Mouse (Mus musculus) midbrain, embryonic 14.5 days (tissue): Measurements from ENCODE around the gene Gm32742. TPM values are rescaled to one million over a fixed set of nuclear protein-coding genes. Genes with fewer than 3 reads are reported as not detected.

ENCODE experiments used
- ATAC-seq: fragments of 200-750 bp; cut with Nextera tagmentation; 2 replicates; pipeline ENCODE4 v1.8.0; 2017; ENCODE audit warnings: moderate number of reproducible peaks, moderate library complexity; ENCODE audit not compliant: low FRiP score, low TSS enrichment
- DNase-seq: peaks from one replicate; pipeline ENCODE4 v3.0.0-alpha.2; 2015
- H3K27ac ChIP-seq: fragments of 300-500 bp; sonication (generic); replicated peaks from 2 replicates; pipeline ENCODE4 v1.5.1; 2014; ENCODE audit warnings: mild to moderate bottlenecking, low read depth, low read length, moderate library complexity
- H3K27me3 ChIP-seq: fragments of 300-500 bp; sonication (generic); 2 replicates; pipeline ENCODE4 v1.6.1; 2014; ENCODE audit warnings: low read length, control low read depth, mixed read lengths; ENCODE audit not compliant: control insufficient read depth, insufficient read depth
- H3K36me3 ChIP-seq: fragments of 300-500 bp; sonication (generic); 2 replicates; pipeline ENCODE4 v1.6.1; 2014; ENCODE audit warnings: low read length, control low read depth; ENCODE audit not compliant: control insufficient read depth, insufficient read depth
- H3K4me1 ChIP-seq: fragments of 300-500 bp; sonication (generic); 2 replicates; pipeline ENCODE4 v1.6.1; 2014; ENCODE audit warnings: mild to moderate bottlenecking, antibody characterized with exemption, low read length, control low read depth; ENCODE audit not compliant: control insufficient read depth, insufficient read depth
- H3K4me2 ChIP-seq: fragments of 300-500 bp; sonication (generic); 2 replicates; pipeline ENCODE4 v1.6.1; 2014; ENCODE audit warnings: mild to moderate bottlenecking, low read length, moderate library complexity
- H3K4me3 ChIP-seq: fragments of 300-500 bp; sonication (generic); replicated peaks from 2 replicates; pipeline ENCODE4 v1.5.1; 2014; ENCODE audit warnings: low read depth, low read length
- H3K9ac ChIP-seq: fragments of 300-500 bp; sonication (generic); replicated peaks from 2 replicates; pipeline ENCODE4 v1.6.1; 2014; ENCODE audit warnings: mild to moderate bottlenecking, low read length, moderate library complexity
- H3K9me3 ChIP-seq: fragments of 300-500 bp; sonication (generic); 2 replicates; pipeline ENCODE4 v1.6.1; 2016; ENCODE audit warnings: low read length, control low read depth, mixed read lengths; ENCODE audit not compliant: control insufficient read depth
- WGBS: fragments of 180-500 bp; shearing (Covaris S2); extraction: QIAGEN DNeasy Blood & Tissue Kit; methylation state at CpG from one replicate; pipeline ENCODE4 v1.1.7; 2014; 5-methylcytosine and 5-hydroxymethylcytosine counted together
- polyA plus RNA-seq: library from polyadenylated mRNA; unstranded; fragments of >200 nt; fragmentation: Nextera tagmentation; extraction: Ambion mirVana; gene quantifications from 2 replicates; pipeline ENCODE4 v1.2.1, GENCODE M21; 2014

Gene Gm32742
- polyA plus RNA-seq, 1 experiment from 2014 or later, result 0.03 TPM

DNA sequence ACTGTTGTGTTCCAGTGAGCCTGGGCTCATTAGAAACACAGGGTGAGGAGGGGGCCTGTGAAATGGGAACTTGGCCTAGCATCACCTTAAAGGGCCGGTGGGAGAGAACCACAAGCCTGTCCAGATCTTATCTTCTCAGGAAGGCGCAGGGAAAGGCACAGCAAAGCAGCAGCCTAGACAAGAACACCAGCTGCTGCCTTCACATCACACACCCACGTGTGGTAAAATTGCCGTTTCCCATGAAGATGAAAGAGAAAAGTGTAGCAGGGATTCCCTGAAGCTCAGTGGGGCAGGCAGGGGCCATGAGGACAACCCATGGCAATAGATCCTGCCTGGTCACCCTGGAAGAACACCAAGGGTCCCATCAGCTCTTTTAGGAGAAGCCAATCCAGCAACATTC is 20.1 kb upstream of the Gm32742 start:
- Histone ChIP-seq H3K4me1 (no peaks in the 10 kb centered on the region), H3K36me3 (no peaks in the 10 kb centered on the region), H3K27ac (no peak overlapping the region), H3K27me3 (no peaks in the 10 kb centered on the region), H3K4me3 (no peak overlapping the region), H3K4me2 (no peak overlapping the region), H3K9ac (no peak overlapping the region), H3K9me3 (no peaks in the 10 kb centered on the region)
- DNase-seq, result no peak
- WGBS, result 77% methylated on average over 4 of the region's 4 CpGs
- no peak for ATAC-seq

- Histone ChIP-seq H3K36me3 (no peaks in the 10 kb centered on the region), H3K4me1 (no peaks in the 10 kb centered on the region), H3K4me3 (no peak overlapping the region), H3K9ac (no peak overlapping the region), H3K27ac (no peak overlapping the region), H3K4me2 (no peak overlapping the region), H3K9me3 (no peaks in the 10 kb centered on the region), H3K27me3 (no peaks in the 10 kb centered on the region)
- ATAC-seq, result no peak
- no peak for DNase-seq
- 89% methylated on average over 15 of the region's 15 CpGs for WGBS
These were observed 17.7 kb upstream of the Gm32742 start for GRCm38 (mm10) chr9:51182716-51183710.

GRCm38 (mm10) chr9:51180621-51181020 is 15.3 kb upstream of the Gm32742 start:
- Histone ChIP-seq H3K4me3 (no peak overlapping the region), H3K9ac (no peak overlapping the region), H3K36me3 (no peaks in the 10 kb centered on the region), H3K4me1 (no peaks in the 10 kb centered on the region), H3K27me3 (no peaks in the 10 kb centered on the region), H3K9me3 (no peaks in the 10 kb centered on the region), H3K4me2 (no peak overlapping the region), H3K27ac (no peak overlapping the region)
- DNase-seq (peak; percentile 54), ATAC-seq (no peak)
- 54% methylated on average over 5 of the region's 5 CpGs for WGBS

DNA sequence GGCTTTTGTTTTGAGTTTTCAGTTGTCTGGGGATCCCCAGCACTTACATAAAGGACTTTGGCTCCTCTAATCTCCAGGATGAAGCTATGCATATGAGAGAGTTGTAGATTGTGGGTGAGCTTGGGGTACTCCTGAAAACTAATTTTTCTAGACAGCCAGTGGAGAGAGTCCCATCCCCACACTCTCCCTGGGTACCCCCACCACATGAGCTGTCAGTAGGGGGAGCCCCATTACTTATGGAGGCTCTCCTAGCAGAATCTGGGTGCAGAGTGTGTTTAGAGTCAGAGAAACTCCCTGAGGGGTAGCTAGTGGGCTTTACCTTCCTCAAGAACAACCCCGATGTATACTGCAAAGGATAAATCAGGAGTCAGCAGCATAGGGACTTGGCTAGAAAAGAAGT is 13.0 kb upstream of the Gm32742 start:
- no peak overlapping the region for H3K9ac ChIP-seq
- no peak overlapping the region for H3K4me3 ChIP-seq
- H3K36me3 ChIP-seq, result no peaks in the 10 kb centered on the region
- H3K4me2 ChIP-seq, result no peak overlapping the region
- H3K27me3 ChIP-seq, result no peaks in the 10 kb centered on the region
- H3K27ac ChIP-seq, result no peak overlapping the region
- ATAC-seq, result no peak
- DNase-seq, result no peak
- H3K9me3 ChIP-seq, result no peaks in the 10 kb centered on the region
- H3K4me1 ChIP-seq, result no peaks in the 10 kb centered on the region
- WGBS, result 97% methylated on average over 1 of the region's 1 CpGs

DNA sequence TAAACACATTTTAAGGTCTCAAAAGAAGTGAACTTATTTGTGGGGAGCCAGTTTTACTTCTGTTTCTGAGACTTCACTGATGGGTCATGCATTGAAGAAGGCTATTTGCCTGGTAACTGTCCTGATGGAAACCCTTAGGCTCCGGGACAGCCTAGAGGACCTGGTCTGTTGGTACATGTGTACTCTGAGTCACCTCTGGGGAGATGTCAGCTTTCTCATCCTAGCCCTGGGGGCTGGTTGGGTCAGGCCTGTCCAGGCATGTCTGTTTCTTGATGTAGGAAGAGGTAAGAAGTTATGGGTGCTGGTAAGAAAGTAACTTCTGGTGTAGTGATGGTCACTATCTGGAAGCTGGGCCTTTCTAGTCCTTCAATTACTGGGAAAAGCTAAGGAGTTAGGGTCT is 10.4 kb upstream of the Gm32742 start:
- H3K27me3 ChIP-seq, result no peaks in the 10 kb centered on the region
- H3K9me3 ChIP-seq, result no peaks in the 10 kb centered on the region
- no peaks in the 10 kb centered on the region for H3K36me3 ChIP-seq
- H3K4me1 ChIP-seq, result no peaks in the 10 kb centered on the region
- H3K9ac ChIP-seq, result no peak overlapping the region
- H3K4me3 ChIP-seq, result no peak overlapping the region
- no peak for DNase-seq
- 97% methylated on average over 1 of the region's 1 CpGs for WGBS
- no peak overlapping the region for H3K27ac ChIP-seq
- ATAC-seq, result no peak
- no peak overlapping the region for H3K4me2 ChIP-seq

DNA sequence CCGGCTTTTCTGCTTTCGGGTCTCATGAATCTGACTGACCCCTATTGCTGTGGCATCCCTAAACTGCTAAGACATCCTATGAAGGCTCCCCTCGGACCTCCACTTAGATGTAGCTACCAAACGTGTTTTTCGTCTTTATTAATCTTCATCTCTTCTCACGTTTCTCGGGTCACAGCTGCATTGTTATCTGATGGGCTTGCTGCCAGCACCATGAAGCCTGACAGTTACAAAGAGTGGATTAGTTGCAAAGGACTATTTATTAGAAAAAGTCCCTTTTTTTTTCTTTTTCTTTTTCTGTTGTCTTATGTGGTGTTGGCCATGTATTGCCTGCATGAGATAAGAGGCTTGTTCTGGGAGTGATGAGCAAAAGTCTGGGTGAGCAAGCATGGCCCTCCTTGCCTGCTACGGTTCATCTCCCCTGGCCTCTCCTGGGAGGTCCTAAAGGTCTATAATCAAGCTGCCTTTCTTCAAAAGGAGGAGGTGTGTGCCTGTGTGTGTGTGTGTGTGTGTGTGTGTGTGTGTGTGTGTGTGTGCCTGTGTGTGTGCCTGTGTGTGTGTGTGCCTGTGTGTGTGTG is 9.7 kb upstream of the Gm32742 start:
- Histone ChIP-seq H3K9ac (no peak overlapping the region), H3K36me3 (no peaks in the 10 kb centered on the region), H3K4me1 (no peaks in the 10 kb centered on the region), H3K9me3 (no peaks in the 10 kb centered on the region), H3K4me2 (no peak overlapping the region), H3K27me3 (no peaks in the 10 kb centered on the region), H3K27ac (no peak overlapping the region), H3K4me3 (no peak overlapping the region)
- 36% methylated on average over 8 of the region's 8 CpGs for WGBS
- DNase-seq, result peak; percentile 17
- ATAC-seq, result no peak

GRCm38 (mm10) chr9:51170298-51170697 is 5.0 kb upstream of the Gm32742 start:
- WGBS, result 79% methylated on average over 6 of the region's 6 CpGs
- Histone ChIP-seq H3K4me1 (no peaks in the 10 kb centered on the region), H3K36me3 (no peaks in the 10 kb centered on the region), H3K27ac (no peak overlapping the region), H3K4me3 (no peak overlapping the region), H3K27me3 (no peaks in the 10 kb centered on the region), H3K9me3 (no peaks in the 10 kb centered on the region), H3K9ac (no peak overlapping the region), H3K4me2 (no peak overlapping the region)
- DNase-seq (no peak), ATAC-seq (no peak)

DNA sequence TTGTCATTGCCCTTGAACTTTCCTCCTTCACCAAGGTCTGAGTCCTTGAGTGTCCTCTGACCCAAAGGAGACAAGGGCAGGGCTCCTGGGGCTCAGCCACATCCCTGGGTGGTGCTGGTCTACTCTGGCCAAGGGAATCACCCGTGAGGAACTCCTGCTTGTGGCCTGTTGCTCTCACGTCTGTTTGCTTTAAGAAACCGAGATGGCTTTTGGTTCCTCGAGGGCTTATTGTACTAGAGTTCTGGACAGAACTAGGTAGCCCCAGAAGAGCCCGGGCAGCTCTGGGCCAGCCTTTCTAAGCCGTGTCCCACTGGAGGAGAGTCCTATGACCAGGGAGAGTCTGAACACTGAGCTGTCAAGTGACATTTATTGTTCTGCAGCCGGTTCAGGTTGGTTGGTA is 3.8 kb upstream of the Gm32742 start:
- ATAC-seq, result no peak
- no peaks in the 10 kb centered on the region for H3K4me1 ChIP-seq
- WGBS, result 88% methylated on average over 7 of the region's 7 CpGs
- no peaks in the 10 kb centered on the region for H3K9me3 ChIP-seq
- no peak overlapping the region for H3K4me2 ChIP-seq
- DNase-seq, result no peak
- H3K9ac ChIP-seq, result no peak overlapping the region
- H3K27me3 ChIP-seq, result no peaks in the 10 kb centered on the region
- H3K27ac ChIP-seq, result no peak overlapping the region
- no peak overlapping the region for H3K4me3 ChIP-seq
- no peaks in the 10 kb centered on the region for H3K36me3 ChIP-seq

DNA sequence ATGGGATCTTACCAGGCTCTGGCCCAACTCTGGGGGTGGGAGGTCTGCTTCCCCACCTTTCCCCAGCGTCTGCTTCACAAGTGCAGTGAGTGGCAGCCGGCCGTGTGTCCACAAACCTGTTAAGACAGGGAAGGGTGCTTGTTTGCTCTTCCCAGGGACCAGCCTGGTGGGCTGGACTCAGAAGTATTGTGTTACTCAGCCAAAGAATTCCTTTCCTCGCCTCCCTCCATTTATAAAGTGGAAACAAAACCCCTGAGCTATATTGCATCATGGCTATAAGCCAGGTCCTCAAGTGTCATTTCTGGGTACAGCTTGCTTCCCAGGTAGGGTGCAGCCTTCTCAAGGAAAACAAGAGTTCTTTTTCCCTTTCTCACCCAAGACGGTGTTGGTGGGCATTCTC is 3.4 kb upstream of the Gm32742 start:
- Histone ChIP-seq H3K4me2 (no peak overlapping the region), H3K4me3 (no peak overlapping the region), H3K36me3 (no peaks in the 10 kb centered on the region), H3K9me3 (no peaks in the 10 kb centered on the region), H3K27ac (no peak overlapping the region), H3K9ac (no peak overlapping the region), H3K27me3 (no peaks in the 10 kb centered on the region), H3K4me1 (no peaks in the 10 kb centered on the region)
- DNase-seq, result no peak
- no peak for ATAC-seq
- 77% methylated on average over 5 of the region's 5 CpGs for WGBS
